Mouse (Mus musculus) CH12.LX (cell line): ENCODE data around the gene Pafah1b2. TPM values are rescaled to one million over a fixed set of nuclear protein-coding genes. Genes with fewer than 3 reads are reported as not detected.

Experiments used
- DNase-seq: peaks from one replicate; pipeline ENCODE4 v3.0.0-alpha.2; 2013; ENCODE audit errors: extremely low read depth
- H3K27ac ChIP-seq: 2 replicates; pipeline ENCODE4 v1.5.1; 2012; ENCODE audit warnings: low read depth, mild to moderate bottlenecking, control low read depth, moderate library complexity; ENCODE audit not compliant: insufficient read depth
- H3K27me3 ChIP-seq: replicated peaks from 2 replicates; pipeline ENCODE3; 2012; ENCODE audit warnings: inconsistent platforms
- H3K36me3 ChIP-seq, 2 experiments: replicated peaks in 1 of 2; 2 replicates each; pipeline versions ENCODE3 to v1.6.1; 2012; ENCODE audit warnings: inconsistent platforms in 1 of 2, low read length in 1 of 2, mild to moderate bottlenecking in 1 of 2, mixed read lengths in 1 of 2, moderate library complexity in 1 of 2; ENCODE audit not compliant: control insufficient read depth in 1 of 2, insufficient read depth in 1 of 2
- H3K4me1 ChIP-seq, 2 experiments: 2 replicates each; pipeline ENCODE4 v1.6.1; 2012; ENCODE audit warnings: inconsistent platforms in 1 of 2, moderate library complexity in 1 of 2; ENCODE audit not compliant: insufficient read depth in 2 of 2, control insufficient read depth in 1 of 2
- H3K4me2 ChIP-seq: 2 replicates; pipeline ENCODE4 v1.6.1; 2012; ENCODE audit warnings: low read depth, mild to moderate bottlenecking, control low read depth; ENCODE audit not compliant: poor library complexity, insufficient read depth, severe bottlenecking
- H3K4me3 ChIP-seq, 3 experiments: fragments of 150-350 bp in 1 of 3; sonication (generic) in 1 of 3; replicated peaks in 1 of 3; 2 replicates each; pipeline versions ENCODE3 to v1.5.1; 2011 to 2012; ENCODE audit warnings: low read depth in 2 of 3, low read length in 2 of 3, mild to moderate bottlenecking in 2 of 3, moderate library complexity in 2 of 3, control low read depth in 1 of 3, improper control_type of control experiment in 1 of 3, inconsistent platforms in 1 of 3, mixed read lengths in 1 of 3; ENCODE audit not compliant: poor library complexity in 1 of 3
- H3K79me2 ChIP-seq: replicated peaks from 2 replicates; pipeline ENCODE4 v1.6.1; 2012; ENCODE audit warnings: mild to moderate bottlenecking, moderate library complexity; ENCODE audit not compliant: control insufficient read depth, poor library complexity, insufficient read depth, severe bottlenecking; ENCODE audit errors: extremely low read depth
- H3K9ac ChIP-seq: 2 replicates; pipeline ENCODE4 v1.6.1; 2012; ENCODE audit warnings: low read depth, mild to moderate bottlenecking, control low read depth, moderate library complexity; ENCODE audit not compliant: insufficient read depth
- H3K9me3 ChIP-seq: replicated peaks from 2 replicates; pipeline ENCODE3; 2012; ENCODE audit warnings: low read length, inconsistent platforms, mixed read lengths
- BHLHE40 ChIP-seq: IDR thresholded peaks from 2 replicates; pipeline ENCODE4 v1.6.1; 2011; ENCODE audit warnings: mild to moderate bottlenecking, low read depth, low read length, improper control_type of control experiment
- CHD1 ChIP-seq: IDR thresholded peaks from 2 replicates; pipeline ENCODE4 v1.6.1; 2012; ENCODE audit warnings: low read depth, low read length, improper control_type of control experiment, inconsistent platforms
- CHD2 ChIP-seq: IDR thresholded peaks from 2 replicates; pipeline ENCODE4 v1.6.1; 2011; ENCODE audit warnings: low read length, improper control_type of control experiment
- CTCF ChIP-seq, 2 experiments: IDR thresholded peaks in 1 of 2; conservative IDR thresholded peaks in 1 of 2; 2 replicates each; pipeline ENCODE4 v1.5.1; 2011 to 2012; ENCODE audit warnings: low read depth in 2 of 2, low read length in 2 of 2, improper control_type of control experiment in 1 of 2, inconsistent platforms in 1 of 2, mild to moderate bottlenecking in 1 of 2, moderate library complexity in 1 of 2
- E2F4 ChIP-seq: IDR thresholded peaks from 2 replicates; pipeline ENCODE4 v1.6.1; 2011; ENCODE audit warnings: low read depth, low read length, improper control_type of control experiment; ENCODE audit not compliant: insufficient replicate concordance
- ELF1 ChIP-seq: IDR thresholded peaks from 2 replicates; pipeline ENCODE4 v1.6.1; 2014; ENCODE audit warnings: low read depth, mild to moderate bottlenecking, inconsistent platforms, low read length, improper control_type of control experiment
- EP300 ChIP-seq: IDR thresholded peaks from 2 replicates; pipeline ENCODE4 v1.6.1; 2011; ENCODE audit warnings: low read length, improper control_type of control experiment
- ETS1 ChIP-seq: conservative IDR thresholded peaks from 2 replicates; pipeline ENCODE4 v1.6.1; 2012; ENCODE audit warnings: low read depth, mild to moderate bottlenecking, inconsistent platforms, low read length, improper control_type of control experiment, moderate library complexity
- GABPA ChIP-seq: IDR thresholded peaks from 2 replicates; pipeline ENCODE4 v1.6.1; 2012; ENCODE audit warnings: low read depth, low read length, improper control_type of control experiment, inconsistent platforms; ENCODE audit not compliant: insufficient replicate concordance
- HCFC1 ChIP-seq: IDR thresholded peaks from 2 replicates; pipeline ENCODE4 v1.6.1; 2012; ENCODE audit warnings: low read depth, mild to moderate bottlenecking, inconsistent platforms, low read length, improper control_type of control experiment
- IRF4 ChIP-seq: IDR thresholded peaks from 2 replicates; pipeline ENCODE4 v1.6.1; 2014; ENCODE audit warnings: low read depth, mild to moderate bottlenecking, inconsistent platforms, low read length, improper control_type of control experiment
- JUN ChIP-seq: IDR thresholded peaks from 2 replicates; pipeline ENCODE4 v1.6.1; 2011; ENCODE audit warnings: low read depth, mild to moderate bottlenecking, low read length, improper control_type of control experiment, moderate library complexity; ENCODE audit not compliant: insufficient read depth
- JUND ChIP-seq: conservative IDR thresholded peaks from 2 replicates; pipeline ENCODE4 v1.6.1; 2011; ENCODE audit warnings: low read depth, low read length, improper control_type of control experiment
- KAT2A ChIP-seq: IDR thresholded peaks from 2 replicates; pipeline ENCODE4 v1.6.1; 2012; ENCODE audit warnings: low read length, improper control_type of control experiment, inconsistent platforms; ENCODE audit not compliant: insufficient replicate concordance
- MAFK ChIP-seq: IDR thresholded peaks from 2 replicates; pipeline ENCODE4 v1.6.1; 2011; ENCODE audit warnings: low read length, improper control_type of control experiment; ENCODE audit not compliant: insufficient replicate concordance
- MAX ChIP-seq: IDR thresholded peaks from 2 replicates; pipeline ENCODE4 v1.6.1; 2011; ENCODE audit warnings: low read length, improper control_type of control experiment
- MAZ ChIP-seq: IDR thresholded peaks from 2 replicates; pipeline ENCODE4 v1.6.1; 2012; ENCODE audit warnings: low read depth, mild to moderate bottlenecking, inconsistent platforms, low read length, improper control_type of control experiment, moderate library complexity
- MEF2A ChIP-seq: IDR thresholded peaks from 2 replicates; pipeline ENCODE4 v1.6.1; 2014; ENCODE audit warnings: low read depth, mild to moderate bottlenecking, inconsistent platforms, low read length, improper control_type of control experiment, borderline replicate concordance
- MXI1 ChIP-seq: IDR thresholded peaks from 2 replicates; pipeline ENCODE4 v1.6.1; 2011; ENCODE audit warnings: mild to moderate bottlenecking, low read depth, low read length, improper control_type of control experiment
- MYC ChIP-seq: IDR thresholded peaks from 2 replicates; pipeline ENCODE4 v1.6.1; 2011; ENCODE audit warnings: low read depth, mild to moderate bottlenecking, improper control_type of control experiment, low read length
- NELFE ChIP-seq: IDR thresholded peaks from 2 replicates; pipeline ENCODE4 v1.6.1; 2011; ENCODE audit warnings: low read depth, low read length, improper control_type of control experiment
- NRF1 ChIP-seq: IDR thresholded peaks from 2 replicates; pipeline ENCODE4 v1.6.1; 2014; ENCODE audit warnings: low read depth, mild to moderate bottlenecking, inconsistent platforms, low read length, improper control_type of control experiment, moderate library complexity
- PAX5 ChIP-seq: IDR thresholded peaks from 2 replicates; pipeline ENCODE4 v1.6.1; 2012; ENCODE audit warnings: low read length, inconsistent platforms, mixed read lengths
- POLR2A ChIP-seq: IDR thresholded peaks from 2 replicates; pipeline ENCODE4 v1.6.1; 2011; ENCODE audit warnings: low read depth, mild to moderate bottlenecking, improper control_type of control experiment, low read length
- POLR2AphosphoS2 ChIP-seq: IDR thresholded peaks from 2 replicates; pipeline ENCODE4 v1.6.1; 2011; ENCODE audit warnings: low read depth, low read length, improper control_type of control experiment
- RAD21 ChIP-seq: IDR thresholded peaks from 2 replicates; pipeline ENCODE4 v1.6.1; 2011; ENCODE audit warnings: low read depth, mild to moderate bottlenecking, low read length, improper control_type of control experiment, moderate library complexity
- SIN3A ChIP-seq: IDR thresholded peaks from 2 replicates; pipeline ENCODE4 v1.6.1; 2012; ENCODE audit warnings: low read length, improper control_type of control experiment, inconsistent platforms
- SMC3 ChIP-seq: IDR thresholded peaks from 2 replicates; pipeline ENCODE4 v1.6.1; 2011; ENCODE audit warnings: low read depth, low read length, improper control_type of control experiment
- TBP ChIP-seq: conservative IDR thresholded peaks from 2 replicates; pipeline ENCODE4 v1.6.1; 2011; ENCODE audit warnings: low read depth, low read length, improper control_type of control experiment
- TCF12 ChIP-seq: IDR thresholded peaks from 2 replicates; pipeline ENCODE4 v1.6.1; 2014; ENCODE audit warnings: low read depth, mild to moderate bottlenecking, inconsistent platforms, low read length, improper control_type of control experiment
- UBTF ChIP-seq: IDR thresholded peaks from 2 replicates; pipeline ENCODE4 v1.6.1; 2012; ENCODE audit warnings: low read depth, mild to moderate bottlenecking, inconsistent platforms, low read length, improper control_type of control experiment, moderate library complexity
- USF1 ChIP-seq: IDR thresholded peaks from 2 replicates; pipeline ENCODE4 v1.6.1; 2014; ENCODE audit warnings: low read depth, mild to moderate bottlenecking, inconsistent platforms, low read length, improper control_type of control experiment
- USF2 ChIP-seq: conservative IDR thresholded peaks from 2 replicates; pipeline ENCODE4 v1.6.1; 2011; ENCODE audit warnings: low read depth, low read length, improper control_type of control experiment
- ZC3H11A ChIP-seq: IDR thresholded peaks from 2 replicates; pipeline ENCODE4 v1.6.1; 2012; ENCODE audit warnings: low read depth, mild to moderate bottlenecking, inconsistent platforms, low read length, improper control_type of control experiment
- ZKSCAN1 ChIP-seq: IDR thresholded peaks from 2 replicates; pipeline ENCODE4 v1.6.1; 2012; ENCODE audit warnings: low read depth, inconsistent platforms, low read length, improper control_type of control experiment, borderline replicate concordance
- ZMIZ1 ChIP-seq: IDR thresholded peaks from 2 replicates; pipeline ENCODE4 v1.6.1; 2012; ENCODE audit warnings: low read depth, mild to moderate bottlenecking, inconsistent platforms, low read length, improper control_type of control experiment
- ZNF384 ChIP-seq: IDR thresholded peaks from 2 replicates; pipeline ENCODE4 v1.6.1; 2012; ENCODE audit warnings: low read depth, low read length, improper control_type of control experiment, inconsistent platforms
- dilution Hi-C: fragments of 300-500 bp; cut with MboI; formaldehyde crosslinking; loops from 2 replicates; pipeline ENCODE4 v1.14.3; 2020; ENCODE audit warnings: low sequenced_read_pairs; ENCODE audit not compliant: extremely low pct_unique_long_range_greater_than_20kb, extremely low pct_ligation_motif_present
- in situ Hi-C: fragments of 300-500 bp; cut with MboI; formaldehyde crosslinking; loops from 3 replicates; pipeline ENCODE4 v1.14.3; 2019; ENCODE audit warnings: low sequenced_read_pairs, low pct_ligation_motif_present, low pct_unique_long_range_greater_than_20kb, mixed read lengths
- polyA plus RNA-seq: library from polyadenylated mRNA; unstranded; fragments of >175 nt; gene quantifications from 2 replicates; pipeline ENCODE4 v1.2.1, GENCODE M21; 2012; ENCODE audit warnings: low read depth; ENCODE audit not compliant: insufficient read length
- total RNA-seq, 2 experiments: library from RNA; depleted of rRNA; stranded (reverse); fragments of 300-350 nt in 1 of 2; fragments of >200 nt in 1 of 2; gene quantifications; 2 replicates each; pipeline ENCODE4 v1.2.3; 2012 to 2014

Pafah1b2 gene
- total RNA-seq (2012; rRNA removed) (94.8 and 117 TPM in 2 replicates), total RNA-seq (2014; rRNA removed) (109 and 125 TPM in 2 replicates), polyA plus RNA-seq (122 and 130 TPM in 2 replicates)

DNA sequence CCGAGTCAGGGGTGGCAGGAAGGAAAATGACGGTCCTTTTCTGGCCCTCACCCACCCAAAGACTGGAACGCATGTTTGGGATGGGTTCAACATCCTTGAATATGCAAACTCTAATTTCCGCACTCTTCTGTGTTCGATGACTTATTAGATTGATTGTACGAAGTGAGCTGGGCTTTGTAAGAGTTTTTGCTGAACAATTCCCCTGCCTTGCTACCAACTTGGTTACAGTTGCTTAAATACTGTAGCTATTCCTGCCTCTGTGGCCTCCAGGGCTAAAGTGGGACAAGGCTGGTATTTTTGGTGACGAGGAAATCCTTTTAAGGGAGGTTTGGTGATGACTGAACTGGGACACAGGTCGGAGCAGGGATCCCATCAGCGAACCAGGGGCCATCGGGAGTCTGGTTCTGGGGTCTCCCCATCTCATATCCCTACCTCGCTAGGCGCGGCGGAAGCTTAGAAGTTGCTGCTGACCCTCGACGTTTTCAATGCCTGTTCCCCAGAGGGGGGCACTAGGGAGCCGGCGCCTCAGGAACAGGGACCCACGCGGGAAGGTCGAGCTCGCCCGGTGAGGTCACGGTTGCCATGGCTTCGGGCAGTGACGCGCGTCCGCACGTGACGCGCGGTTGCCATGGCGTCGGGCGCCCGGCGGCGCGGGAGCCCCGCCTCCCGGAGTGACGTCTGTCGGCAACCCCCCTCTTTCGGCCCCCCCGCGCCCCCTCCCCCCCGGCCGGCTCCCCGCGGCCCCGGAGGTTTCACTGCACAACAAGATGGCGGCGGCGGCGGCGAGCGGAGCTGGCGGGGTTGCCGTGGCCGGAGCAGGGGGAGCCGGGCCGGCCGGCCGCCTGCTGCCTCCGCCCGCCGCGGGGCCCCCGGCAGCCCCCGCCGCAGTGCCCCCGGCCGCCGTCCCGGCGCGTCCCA lies at the start of gene Pafah1b2, which contains the start of gene Sik3:
Gene Pafah1b2, minus strand, starts transcription at position 600 of the 918 bp plus-strand sequence.
Gene Sik3, plus strand, starts transcription at position 730 of the 918 bp plus-strand sequence.
- Histone ChIP-seq H3K4me3 (peak within 1 kb of the TSS; percentile 91 to 98 (median 92)), H3K4me2 (peak within 1 kb of the TSS; percentile 97), H3K36me3 (peaks cover 0 to 14% of the 10 kb centered on the region in 2 experiments), H3K27me3 (no peaks in the 10 kb centered on the region), H3K27ac (peak within 1 kb of the TSS; percentile 88), H3K4me1 (peaks cover 19 to 64% of the 10 kb centered on the region in 2 experiments), H3K9me3 (no peaks in the 10 kb centered on the region), H3K79me2 (peaks cover 36% of the 10 kb centered on the region), H3K9ac (peak within 1 kb of the TSS; percentile 95)
- in situ Hi-C loops (no loop called here), dilution Hi-C loops (no loop called here)
- peak; percentile 90 for DNase-seq
- peak; percentile 49; the same call in 1 of the 2 replicates for TF ChIP-seq ELF1
- TF ChIP-seq SMC3, result peak; percentile 83
- TF ChIP-seq GABPA, result no peak
- TF ChIP-seq MYC, result peak; percentile 59; the same call in 1 of the 2 replicates
- peak; percentile 71 for TF ChIP-seq ETS1
- TF ChIP-seq NELFE, result peak; percentile 22; the same call in 1 of the 2 replicates
- TF ChIP-seq JUN, result 0 out of 2 replicates have a peak, but pooled peaks have one; percentile 4
- no peak for TF ChIP-seq ZKSCAN1
- no peak for TF ChIP-seq CHD2
- TF ChIP-seq ZC3H11A, result no peak
- peak; percentile 74 for TF ChIP-seq MAX
- no peak for TF ChIP-seq E2F4
- peak; percentile 49 for TF ChIP-seq MEF2A
- no peak for TF ChIP-seq JUND
- TF ChIP-seq TBP, result peak; percentile 32; the same call in 1 of the 2 replicates
- TF ChIP-seq KAT2A, result no peak
- TF ChIP-seq USF1, result peak; percentile 92
- no peak for TF ChIP-seq ZNF384
- TF ChIP-seq TCF12, result peak; percentile 55; the same call in 1 of the 2 replicates
- peak; percentile 72 for TF ChIP-seq IRF4
- no peak for TF ChIP-seq PAX5
- no peak for TF ChIP-seq MAFK
- no peak for TF ChIP-seq POLR2AphosphoS2
- peak; percentile 100 for TF ChIP-seq MXI1
- TF ChIP-seq CTCF (conservative IDR thresholded peaks at IDR 0.05 in 1 of 2, IDR thresholded peaks at IDR 0.05 in 1 of 2; ENCODE audit: low read depth in 2 of 2, low read length in 2 of 2), result peak; percentile 6 to 77; a peak in 2 of 4 replicates
- TF ChIP-seq CHD1, result 0 out of 2 replicates have a peak, but pooled peaks have one; percentile 16
- peak; percentile 98 for TF ChIP-seq BHLHE40
- no peak for TF ChIP-seq NRF1
- peak; percentile 87 for TF ChIP-seq USF2
- peak; percentile 51 for TF ChIP-seq POLR2A
- TF ChIP-seq UBTF, result no peak
- TF ChIP-seq ZMIZ1, result no peak
- TF ChIP-seq RAD21, result peak; percentile 69
- no peak; the same call in 1 of the 2 replicates for TF ChIP-seq HCFC1
- TF ChIP-seq SIN3A, result peak; percentile 93
- TF ChIP-seq MAZ, result peak; percentile 44; the same call in 1 of the 2 replicates
- TF ChIP-seq EP300, result peak; percentile 42; the same call in 1 of the 2 replicates
